Mouse (Mus musculus) cerebral cortex, adult 2 months (tissue): ENCODE results near the gene Spats2.

ENCODE experiments used
- WGBS: fragments of 180-500 bp; shearing (Covaris S2); methylation state at CpG from one replicate; pipeline ENCODE4 v1.1.7; 2018; 5-methylcytosine and 5-hydroxymethylcytosine counted together

The Spats2 gene

GRCm38 (mm10) chr15:99259167-99259729, 133.5 kb downstream of the Spats2 start:
- 63% methylated on average over 8 of the region's 8 CpGs for WGBS

GRCm38 (mm10) chr15:99259730-99260252, 134.1 kb downstream of the Spats2 start:
- 3% methylated on average over 6 of the region's 10 CpGs for WGBS

- 33% methylated on average over 10 of the region's 10 CpGs for WGBS
Measured at GRCm38 (mm10) chr15:99262702-99263101, 137.0 kb downstream of the Spats2 start.
